Mouse (Mus musculus) kidney, adult 18-20 months (tissue): ENCODE measurements around the gene Clrn3.

Experiments used
- DNase-seq: peaks from one replicate; pipeline ENCODE4 v3.0.0; 2021

The Clrn3 gene

DNA sequence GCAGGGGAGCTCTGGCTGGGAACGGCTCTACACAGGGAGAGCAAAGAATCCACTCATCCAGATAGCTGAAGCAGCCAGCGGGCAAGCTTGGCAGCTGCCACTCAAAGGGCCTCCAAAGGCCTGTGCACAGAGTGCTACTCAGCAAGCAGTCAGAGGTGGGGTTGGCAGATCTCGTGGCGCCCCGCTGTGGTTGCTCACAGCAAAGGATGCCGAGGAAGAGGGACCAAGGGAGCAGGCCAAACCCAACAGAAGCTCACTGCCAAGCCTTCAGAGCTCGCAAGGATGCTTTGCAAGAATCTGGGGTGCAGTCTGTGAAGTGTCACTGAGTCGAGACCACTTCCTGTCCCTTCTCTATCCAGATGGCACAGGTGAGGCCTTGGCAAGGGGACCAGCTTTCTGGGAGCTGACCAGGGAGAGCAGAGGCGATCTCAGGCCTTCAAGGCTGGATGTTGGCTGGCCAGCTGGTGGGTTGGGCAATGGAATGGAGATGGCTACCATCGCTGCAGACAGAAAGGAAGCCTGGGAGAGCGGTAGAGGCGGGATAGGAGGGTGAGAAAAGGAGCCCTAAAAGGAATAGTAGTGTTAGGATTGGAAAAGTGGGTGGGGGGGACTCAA is 42.6 kb downstream of the Clrn3 start:
- no peak for DNase-seq

DNA sequence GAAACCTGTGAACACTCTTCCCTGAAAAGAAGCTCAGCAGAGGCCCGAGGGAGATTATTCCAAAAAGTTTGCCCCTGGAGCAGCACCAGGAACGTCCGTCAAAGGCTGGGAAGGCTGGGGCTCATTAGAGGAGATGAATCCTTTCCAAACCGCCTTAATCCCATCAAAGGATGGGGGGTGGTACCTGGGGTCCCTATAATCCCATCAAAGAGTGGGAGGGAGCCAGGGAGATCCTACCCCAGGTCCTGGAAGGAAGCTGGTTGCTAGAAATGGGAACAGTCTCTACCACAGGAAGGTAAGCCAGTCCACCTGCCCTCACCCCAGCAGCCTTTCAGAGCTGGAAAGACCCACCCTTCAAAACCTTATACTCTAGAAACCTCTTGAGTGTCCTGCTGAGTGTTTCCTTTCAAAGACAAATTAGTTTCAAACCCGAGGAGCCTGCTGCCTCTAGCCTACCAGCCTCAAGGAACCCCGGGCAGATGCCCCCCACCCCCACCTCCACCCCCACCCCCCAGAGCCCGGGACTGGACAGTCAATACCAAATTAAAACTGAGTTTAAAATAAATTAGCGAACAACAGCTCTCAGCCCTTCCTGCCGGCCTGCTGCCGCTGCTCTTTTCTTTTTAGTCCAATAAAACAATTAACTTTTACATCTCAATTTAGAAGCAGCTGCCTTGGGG is 43.2 kb downstream of the Clrn3 start:
- no peak for DNase-seq

DNA sequence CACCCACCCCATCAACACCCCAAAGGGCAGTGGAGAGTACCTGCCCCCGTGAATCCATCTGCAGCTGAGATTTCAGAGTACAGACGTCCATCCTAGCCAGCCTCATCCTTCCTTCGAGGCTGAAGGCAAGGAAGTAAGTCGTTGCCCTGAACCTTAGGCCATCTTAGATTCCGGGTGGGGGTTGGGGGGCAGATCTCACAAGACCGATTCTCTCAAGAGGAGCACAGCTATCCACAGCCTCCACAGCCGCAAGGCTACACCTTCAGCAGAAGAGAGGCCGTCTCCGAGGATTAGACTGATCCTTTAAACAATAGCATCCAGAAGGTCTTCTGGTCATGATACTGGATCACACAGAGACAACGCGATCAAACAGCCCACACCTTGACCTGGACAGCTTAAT is 44.1 kb downstream of the Clrn3 start:
- DNase-seq, result no peak

DNA sequence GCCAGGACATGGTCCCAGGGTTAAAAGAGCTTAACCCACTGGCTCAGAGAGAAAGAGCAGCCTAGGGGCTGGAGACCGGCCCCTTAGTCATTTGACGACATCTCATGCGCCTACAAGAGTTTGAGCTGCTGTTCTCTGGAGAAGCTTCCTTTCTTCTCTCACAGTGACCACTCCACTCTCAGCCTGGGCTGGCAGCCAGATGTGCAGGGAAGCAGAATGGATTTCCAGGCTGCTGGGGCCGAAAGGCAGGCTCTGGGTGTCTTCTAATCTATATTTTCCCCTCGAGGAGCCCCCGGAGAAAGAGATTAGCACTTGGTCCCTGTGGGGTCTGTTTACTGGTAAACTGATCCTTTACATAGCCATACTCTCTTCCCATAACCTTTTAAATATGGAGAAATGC is 44.7 kb downstream of the Clrn3 start:
- DNase-seq, result no peak

DNA sequence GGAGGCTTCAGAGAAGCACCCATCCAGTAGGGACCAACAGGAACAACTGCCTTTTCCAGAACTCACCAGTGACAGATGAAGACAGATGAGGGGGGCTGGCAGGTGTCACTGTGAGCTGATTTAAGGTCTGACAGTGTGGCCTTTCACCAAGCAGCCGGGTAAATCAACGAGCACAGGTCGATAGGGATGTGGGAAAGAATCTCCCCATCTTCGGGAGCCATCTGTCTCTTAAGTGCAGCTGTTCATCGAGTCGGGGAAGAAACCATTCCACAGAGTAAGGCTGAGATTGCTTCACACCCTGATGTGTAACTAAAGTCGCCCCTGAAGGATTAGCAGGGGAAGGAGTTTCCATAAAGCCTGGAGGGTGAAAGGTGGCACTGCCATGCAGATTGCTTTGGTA is 47.3 kb downstream of the Clrn3 start:
- DNase-seq, result no peak

DNA sequence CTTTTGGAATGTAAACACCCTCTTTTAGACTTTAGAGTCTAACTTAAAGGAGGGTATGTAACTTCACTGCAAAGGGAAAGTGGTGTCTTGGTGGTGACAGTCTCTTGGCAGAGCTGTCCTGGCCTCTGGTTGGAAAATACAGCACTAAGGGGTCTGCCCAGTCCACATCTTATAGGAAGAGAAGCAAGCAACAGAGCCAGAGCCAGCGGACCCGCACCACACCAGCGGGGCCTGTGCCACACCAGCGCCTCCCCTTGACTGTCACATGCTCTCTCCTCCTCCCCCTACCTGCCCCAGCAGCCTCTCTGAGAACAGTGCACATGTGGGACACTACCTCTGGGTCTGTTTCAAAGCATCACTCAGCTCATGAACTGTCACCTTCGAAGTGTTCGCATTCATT is 48.5 kb downstream of the Clrn3 start:
- no peak for DNase-seq

DNA sequence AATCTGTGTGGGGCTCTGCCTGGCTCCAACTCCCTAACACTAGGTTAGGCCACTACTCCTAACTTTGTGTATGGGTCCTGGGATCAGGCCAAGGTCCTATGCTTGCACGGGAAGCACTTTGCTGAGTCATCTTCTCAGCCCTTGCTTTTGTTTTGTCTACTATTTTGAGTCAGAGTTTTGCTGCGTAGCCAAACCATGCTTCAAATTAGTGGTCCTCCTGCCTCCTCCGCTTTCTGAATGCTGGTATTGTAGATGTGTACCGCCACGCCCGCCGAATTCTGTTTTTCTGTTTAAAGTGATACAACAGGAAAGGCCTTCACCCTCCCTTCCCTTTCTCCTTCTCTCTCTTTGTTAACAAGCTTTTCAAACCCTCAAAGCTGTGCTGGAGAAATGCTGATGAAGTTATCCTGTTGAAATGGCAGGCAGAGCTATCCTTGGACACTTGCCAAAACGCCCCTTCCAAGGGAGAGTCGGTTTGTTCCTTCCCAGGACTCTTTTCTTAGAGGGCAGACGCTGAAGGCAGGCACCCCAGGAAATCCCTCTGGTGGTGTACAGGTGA is 49.1 kb downstream of the Clrn3 start:
- DNase-seq, result no peak

DNA sequence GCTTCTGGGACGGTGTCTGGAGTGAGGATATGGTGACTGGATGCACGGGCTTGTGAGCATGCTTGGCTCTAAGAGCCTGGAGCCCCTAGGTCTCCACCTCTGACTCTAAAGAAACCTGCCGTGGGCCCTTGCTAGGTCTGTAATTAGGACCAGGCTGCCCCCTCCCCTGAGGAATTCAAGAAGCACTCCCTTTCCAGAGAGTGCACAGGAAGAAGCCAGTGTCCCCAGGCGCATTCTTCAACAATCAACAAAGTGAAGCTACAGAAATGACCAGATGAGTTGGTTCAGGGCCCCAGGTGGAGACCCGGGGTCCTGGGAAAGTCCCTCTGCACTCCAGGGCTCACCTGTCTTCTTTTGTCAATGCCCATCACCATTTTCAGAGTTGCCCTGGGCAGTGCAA is 51.2 kb downstream of the Clrn3 start:
- no peak for DNase-seq

DNA sequence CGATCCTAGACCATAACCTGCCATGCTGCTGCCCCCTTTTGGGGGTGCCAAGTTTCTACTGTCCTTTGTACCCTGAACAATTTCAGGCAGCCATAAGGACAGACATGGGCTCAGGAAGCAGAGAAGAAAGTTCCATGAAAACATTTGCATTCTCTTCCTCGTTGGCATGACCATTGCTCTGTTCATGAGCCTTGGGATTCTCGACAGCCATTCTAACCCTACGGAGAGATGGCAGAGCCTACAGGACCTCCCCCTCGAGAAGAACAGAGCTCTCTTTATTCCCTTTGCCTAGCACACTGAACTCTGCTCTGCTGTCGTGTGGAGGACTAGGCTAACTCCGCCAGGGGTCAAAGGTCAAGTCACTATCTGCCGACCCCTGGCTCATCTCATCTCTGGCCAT is 52.5 kb downstream of the Clrn3 start:
- DNase-seq, result no peak

DNA sequence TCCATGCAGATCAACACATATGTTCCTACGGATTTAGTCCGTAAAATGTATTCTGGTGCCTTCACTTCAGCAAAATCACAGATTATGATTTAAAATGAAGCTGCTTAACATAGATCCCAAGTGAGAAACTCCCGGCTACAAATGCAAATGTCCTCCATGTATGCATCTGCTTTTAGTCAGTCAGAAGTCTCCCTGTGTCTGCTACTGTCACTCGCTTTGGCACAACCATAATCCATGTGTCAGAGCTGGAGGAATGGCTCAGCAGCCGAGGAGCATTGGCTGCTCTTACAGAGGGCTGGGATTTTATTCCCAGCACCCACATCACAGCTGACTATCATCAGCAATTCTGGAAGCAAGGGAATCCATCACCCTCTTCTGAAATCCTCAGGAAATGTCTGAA is 58.1 kb downstream of the Clrn3 start:
- no peak for DNase-seq

DNA sequence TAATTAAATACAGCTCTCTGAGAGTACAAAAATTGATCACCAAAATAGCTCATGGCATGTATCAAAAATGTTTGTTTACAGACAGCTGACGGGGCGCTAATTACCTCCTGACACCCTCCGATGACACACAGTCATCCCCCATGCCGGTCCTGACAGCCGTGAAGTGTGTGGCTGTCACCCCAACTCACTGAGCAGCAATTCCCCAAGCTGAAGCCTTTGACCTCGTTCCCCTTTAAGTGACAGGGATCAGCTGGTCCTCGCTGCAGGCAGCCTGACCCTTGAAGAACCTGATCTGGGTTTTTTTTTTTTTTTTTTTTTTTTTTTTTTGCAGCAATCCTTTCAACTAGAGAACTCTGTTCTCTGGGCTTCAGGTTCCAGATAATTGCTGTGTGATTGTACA is 59.8 kb downstream of the Clrn3 start:
- no peak for DNase-seq

DNA sequence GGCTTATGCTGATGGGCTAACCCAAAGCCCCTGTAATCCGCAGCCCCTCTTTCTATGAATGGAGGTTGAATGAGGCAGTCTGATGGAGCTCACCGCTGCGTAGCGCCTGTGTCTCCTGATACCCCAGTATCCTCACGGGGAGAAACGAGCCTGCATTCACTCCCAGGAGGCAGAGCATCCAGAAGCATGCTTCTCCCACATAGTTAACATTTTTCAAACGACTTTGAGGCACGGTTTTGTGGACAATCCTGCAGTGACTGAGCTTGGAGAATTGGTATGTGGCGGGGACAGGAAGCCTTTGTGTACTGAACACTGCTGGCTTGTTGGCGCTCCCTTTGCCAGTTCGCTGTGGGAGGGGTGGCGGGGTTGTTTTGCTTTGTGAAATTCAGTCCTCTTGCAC is 63.2 kb downstream of the Clrn3 start:
- no peak for DNase-seq

DNA sequence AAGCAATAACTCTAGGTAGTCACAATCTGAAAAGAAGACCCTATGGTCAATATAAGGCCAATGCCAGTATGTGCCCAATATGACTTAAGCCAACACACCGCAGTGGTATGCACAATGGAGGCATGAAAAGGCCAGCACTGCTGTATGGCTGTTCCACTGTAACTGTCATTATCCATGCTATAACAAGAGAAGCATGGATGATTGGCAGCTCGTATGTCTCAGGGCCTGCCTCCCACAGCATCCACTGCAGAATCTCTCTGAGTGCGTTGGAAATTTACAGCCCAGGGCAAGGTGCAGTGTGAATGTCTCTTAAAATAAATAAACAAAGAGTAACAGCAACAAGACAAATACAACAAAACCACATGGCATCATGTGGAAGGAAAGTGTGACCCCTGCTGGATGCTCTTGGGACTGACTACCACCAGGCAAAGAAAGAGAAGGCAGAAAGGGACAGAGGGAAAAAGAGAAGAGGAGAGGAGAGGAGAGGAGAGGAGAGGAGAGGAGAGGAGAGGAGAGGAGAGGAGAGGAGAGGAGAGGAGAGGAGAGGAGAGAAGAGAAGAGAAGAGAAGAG is 63.7 kb downstream of the Clrn3 start:
- DNase-seq, result peak; percentile 49
